Mouse (Mus musculus) liver, postnatal 0 days (tissue): ENCODE measurements at regions not wholly inside any gene's neighbourhood (a gene's known extent, or its start where the extent isn't known, plus 50 kb on each side); places are given as distances from the start of the nearest gene placed in this dataset.

Source experiments
- ATAC-seq: fragments of 200-750 bp; cut with Nextera tagmentation; 2 replicates; pipeline ENCODE4 v1.8.0; 2017; ENCODE audit warnings: mild to moderate bottlenecking, moderate library complexity
- DNase-seq: peaks from one replicate; pipeline ENCODE4 v3.0.0-alpha.2; 2016
- H3K27ac ChIP-seq: fragments of 300-500 bp; sonication (generic); 2 replicates; pipeline ENCODE4 v1.5.1; 2014; ENCODE audit warnings: antibody characterized with exemption, moderate library complexity, mild to moderate bottlenecking, low read depth
- H3K27me3 ChIP-seq: fragments of 300-500 bp; sonication (generic); 2 replicates; pipeline ENCODE4 v1.6.1; 2014; ENCODE audit warnings: low read length, control low read depth, mixed read lengths; ENCODE audit not compliant: insufficient read depth
- H3K36me3 ChIP-seq: fragments of 300-500 bp; sonication (generic); replicated peaks from 2 replicates; pipeline ENCODE4 v1.6.1; 2014; ENCODE audit warnings: mild to moderate bottlenecking, control low read depth, low read length, moderate library complexity, mixed read lengths; ENCODE audit not compliant: insufficient read depth
- H3K4me1 ChIP-seq: fragments of 300-500 bp; sonication (generic); 2 replicates; pipeline ENCODE4 v1.6.1; 2014; ENCODE audit warnings: antibody characterized with exemption, mild to moderate bottlenecking, control low read depth; ENCODE audit not compliant: insufficient read depth
- H3K4me2 ChIP-seq: fragments of 300-500 bp; sonication (generic); 2 replicates; pipeline ENCODE4 v1.6.1; 2014; ENCODE audit warnings: low read depth, mild to moderate bottlenecking, low read length, moderate library complexity, mixed read lengths
- H3K4me3 ChIP-seq: fragments of 300-500 bp; sonication (generic); 2 replicates; pipeline ENCODE4 v1.5.1; 2014; ENCODE audit warnings: low read depth, low read length
- H3K9ac ChIP-seq: fragments of 300-500 bp; sonication (generic); replicated peaks from 2 replicates; pipeline ENCODE4 v1.6.1; 2014; ENCODE audit warnings: mild to moderate bottlenecking, moderate library complexity
- H3K9me3 ChIP-seq: fragments of 300-500 bp; sonication (generic); 2 replicates; pipeline ENCODE4 v1.6.1; 2016; ENCODE audit warnings: mild to moderate bottlenecking, control low read depth, low read length, mixed read lengths
- CTCF ChIP-seq: sonication (generic); IDR thresholded peaks from 2 replicates; pipeline ENCODE4 v1.5.1; 2016; ENCODE audit warnings: antibody characterized with exemption, low read depth
- EP300 ChIP-seq: IDR thresholded peaks from 2 replicates; pipeline ENCODE4 v1.6.1; 2016; ENCODE audit warnings: antibody characterized with exemption, low read depth, mild to moderate bottlenecking
- WGBS: fragments of 180-500 bp; shearing (Covaris S2); extraction: QIAGEN DNeasy Blood & Tissue Kit; methylation state at CpG from one replicate; pipeline ENCODE4 v1.1.7; 2014; ENCODE audit not compliant: insufficient replicate concordance; 5-methylcytosine and 5-hydroxymethylcytosine counted together

DNA sequence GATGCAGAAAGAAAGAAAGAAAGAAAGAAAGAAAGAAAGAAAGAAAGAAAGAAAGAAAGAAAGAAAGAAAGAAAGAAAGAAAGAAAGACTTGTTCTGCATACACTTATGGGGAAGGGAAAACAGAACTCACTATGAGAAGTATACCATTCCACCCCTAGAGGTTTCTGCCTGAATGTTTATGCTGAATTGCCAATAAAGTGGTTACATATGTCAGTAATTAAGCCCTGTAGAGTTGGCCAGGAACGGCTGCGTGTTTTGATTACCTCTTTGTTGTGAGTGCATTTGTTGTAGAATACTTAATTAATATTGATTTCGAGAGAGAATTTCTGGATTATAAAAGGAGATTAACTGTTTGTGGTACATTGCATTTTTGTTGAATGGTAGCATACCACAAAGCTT lies 224.0 kb upstream of the Krr1 start:
- ATAC-seq (no peak), DNase-seq (no peak)
- WGBS, result 74% methylated on average over 3 of the region's 3 CpGs
- H3K27ac ChIP-seq, result no peak overlapping the region
- H3K27me3 ChIP-seq, result no peaks in the 10 kb centered on the region
- H3K9ac ChIP-seq, result no peak overlapping the region
- H3K9me3 ChIP-seq, result no peaks in the 10 kb centered on the region
- H3K4me2 ChIP-seq, result no peak overlapping the region
- no peak overlapping the region for H3K4me3 ChIP-seq
- H3K36me3 ChIP-seq, result no peaks in the 10 kb centered on the region
- TF ChIP-seq CTCF (no peak), EP300 (no peak)
- H3K4me1 ChIP-seq, result no peaks in the 10 kb centered on the region

DNA sequence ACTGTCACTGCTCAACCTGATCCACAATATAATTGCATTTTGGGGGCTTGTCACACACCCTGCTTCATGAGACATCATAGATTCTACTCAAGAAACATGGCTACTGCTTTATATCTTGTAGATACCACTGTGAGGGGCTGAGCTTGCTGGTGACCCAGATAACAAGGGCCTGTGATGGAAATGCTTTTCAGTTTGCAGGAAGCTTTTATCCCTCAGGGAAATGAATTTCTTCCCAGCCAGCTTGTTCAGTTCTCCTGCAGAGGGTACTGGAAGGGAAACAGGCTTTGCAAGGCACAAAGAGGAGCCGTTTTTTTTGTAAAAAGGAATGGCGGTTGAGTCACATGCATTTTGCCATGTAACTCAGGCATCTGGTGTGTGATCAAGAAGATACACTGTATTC lies 218.8 kb upstream of the Krr1 start:
- no peak for TF ChIP-seq CTCF
- TF ChIP-seq EP300, result no peak
- DNase-seq (no peak), ATAC-seq (no peak)
- Histone ChIP-seq H3K4me2 (no peak overlapping the region), H3K9me3 (no peaks in the 10 kb centered on the region), H3K4me3 (no peak overlapping the region), H3K36me3 (no peaks in the 10 kb centered on the region), H3K9ac (no peak overlapping the region), H3K4me1 (no peaks in the 10 kb centered on the region), H3K27me3 (no peaks in the 10 kb centered on the region), H3K27ac (no peak overlapping the region)
- 77% methylated on average over 2 of the region's 2 CpGs for WGBS

DNA sequence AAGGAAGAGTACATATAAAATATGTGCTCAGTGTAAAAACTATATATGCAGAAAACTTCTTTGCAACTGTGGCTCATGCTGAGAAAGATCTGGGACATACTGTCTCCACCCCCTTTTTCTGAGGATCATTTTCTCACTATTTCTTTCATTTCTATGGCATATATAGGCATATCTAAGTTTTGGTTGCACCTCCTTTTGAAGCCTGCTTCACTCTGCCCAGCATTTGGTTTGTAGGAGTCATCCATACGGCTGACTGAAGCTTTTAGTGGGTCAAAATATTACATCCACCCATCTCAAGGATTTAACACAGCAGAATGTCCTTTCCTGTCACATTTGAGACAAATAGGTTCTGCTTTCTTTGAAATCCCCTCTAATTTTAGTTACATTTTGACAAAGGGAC lies 216.5 kb upstream of the Krr1 start:
- 50% methylated on average over 1 of the region's 1 CpGs for WGBS
- no peak for DNase-seq
- H3K9me3 ChIP-seq, result no peaks in the 10 kb centered on the region
- no peaks in the 10 kb centered on the region for H3K4me1 ChIP-seq
- no peak overlapping the region for H3K9ac ChIP-seq
- no peak overlapping the region for H3K4me3 ChIP-seq
- TF ChIP-seq EP300, result no peak
- TF ChIP-seq CTCF, result no peak
- no peaks in the 10 kb centered on the region for H3K36me3 ChIP-seq
- H3K27me3 ChIP-seq, result no peaks in the 10 kb centered on the region
- peak overlapping the region; percentile 36; the same call in 1 of the 2 replicates for H3K27ac ChIP-seq
- ATAC-seq, result no peak
- peak overlapping the region; percentile 33; the same call in 1 of the 2 replicates for H3K4me2 ChIP-seq

DNA sequence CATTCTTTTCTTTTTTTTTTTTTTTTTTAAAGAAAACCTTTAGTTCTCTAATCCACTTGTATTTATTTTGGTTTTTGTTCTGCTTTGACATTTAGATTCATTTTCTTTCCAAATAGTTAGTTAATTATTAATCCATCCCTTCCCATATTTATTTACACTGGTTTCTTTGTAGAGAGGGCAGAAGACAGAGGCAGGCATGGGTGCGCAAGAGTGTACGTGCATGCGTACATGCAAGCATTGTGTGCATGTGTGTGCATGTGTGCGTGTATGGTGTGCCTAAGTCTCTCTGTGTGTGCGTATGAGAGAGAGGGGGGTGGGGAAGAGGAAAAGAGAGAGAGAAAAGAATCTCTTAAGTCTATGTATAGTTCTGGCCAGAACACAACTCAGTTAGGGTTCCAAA lies 215.9 kb upstream of the Krr1 start:
- H3K9me3 ChIP-seq, result no peaks in the 10 kb centered on the region
- TF ChIP-seq CTCF (no peak), EP300 (no peak)
- ATAC-seq (peak; percentile 72), DNase-seq (peak; percentile 20)
- peak overlapping the region; percentile 33; the same call in 1 of the 2 replicates for H3K4me2 ChIP-seq
- H3K27ac ChIP-seq, result peak overlapping the region; percentile 26; the same call in 1 of the 2 replicates
- no peaks in the 10 kb centered on the region for H3K27me3 ChIP-seq
- no peak overlapping the region for H3K9ac ChIP-seq
- no peaks in the 10 kb centered on the region for H3K36me3 ChIP-seq
- WGBS, result 52% methylated on average over 5 of the region's 5 CpGs
- no peaks in the 10 kb centered on the region for H3K4me1 ChIP-seq
- H3K4me3 ChIP-seq, result no peak overlapping the region

DNA sequence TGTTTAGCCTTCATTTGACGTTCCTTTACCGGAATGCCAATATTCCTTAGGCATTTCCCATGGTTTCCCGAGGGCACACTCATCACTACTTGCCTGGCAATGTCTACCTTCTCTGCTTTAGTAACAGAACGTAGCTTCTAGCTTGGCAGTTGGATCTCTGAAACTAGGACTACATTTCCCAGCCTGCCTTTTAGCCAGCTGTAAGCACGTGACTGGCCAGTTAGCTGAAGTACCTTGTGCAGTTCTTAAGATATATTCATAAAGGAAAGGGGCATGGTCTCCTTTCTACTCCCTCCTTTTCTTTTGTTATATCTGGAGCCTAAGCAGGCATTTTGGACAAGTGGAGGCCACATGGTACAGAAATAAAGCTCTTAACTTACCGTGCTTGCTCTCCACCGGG lies 214.8 kb upstream of the Krr1 start:
- Histone ChIP-seq H3K36me3 (no peaks in the 10 kb centered on the region), H3K4me2 (no peak overlapping the region), H3K4me3 (no peak overlapping the region), H3K27me3 (no peaks in the 10 kb centered on the region), H3K27ac (no peak overlapping the region), H3K4me1 (no peaks in the 10 kb centered on the region), H3K9me3 (no peaks in the 10 kb centered on the region), H3K9ac (no peak overlapping the region)
- no peak for DNase-seq
- 81% methylated on average over 7 of the region's 7 CpGs for WGBS
- ATAC-seq, result no peak
- TF ChIP-seq EP300 (no peak), CTCF (no peak)

DNA sequence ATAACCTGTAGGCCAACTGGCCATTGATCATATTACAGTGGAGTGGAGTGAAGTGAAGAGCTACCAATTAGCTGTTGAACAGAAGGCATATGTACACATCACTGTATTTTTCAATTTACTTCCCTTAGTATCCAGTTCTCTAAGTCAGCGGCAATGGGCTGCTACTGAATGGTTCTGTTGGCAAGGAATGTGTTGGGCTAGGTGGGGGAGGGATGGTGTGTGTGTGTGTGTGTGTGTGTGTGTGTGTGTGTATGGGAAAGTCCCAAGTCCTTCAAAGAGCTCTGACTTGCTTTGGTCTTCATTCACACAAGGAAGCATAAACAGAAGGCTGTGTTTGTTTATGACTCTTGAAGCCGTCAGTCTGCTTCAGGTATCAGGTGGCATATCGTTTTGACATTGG lies 213.0 kb upstream of the Krr1 start:
- Histone ChIP-seq H3K4me2 (no peak overlapping the region), H3K9ac (no peak overlapping the region), H3K27me3 (no peaks in the 10 kb centered on the region), H3K9me3 (no peaks in the 10 kb centered on the region), H3K36me3 (no peaks in the 10 kb centered on the region), H3K4me3 (no peak overlapping the region), H3K27ac (no peak overlapping the region), H3K4me1 (no peaks in the 10 kb centered on the region)
- WGBS, result 68% methylated on average over 3 of the region's 3 CpGs
- ATAC-seq, result no peak
- TF ChIP-seq EP300 (no peak), CTCF (no peak)
- DNase-seq, result no peak

DNA sequence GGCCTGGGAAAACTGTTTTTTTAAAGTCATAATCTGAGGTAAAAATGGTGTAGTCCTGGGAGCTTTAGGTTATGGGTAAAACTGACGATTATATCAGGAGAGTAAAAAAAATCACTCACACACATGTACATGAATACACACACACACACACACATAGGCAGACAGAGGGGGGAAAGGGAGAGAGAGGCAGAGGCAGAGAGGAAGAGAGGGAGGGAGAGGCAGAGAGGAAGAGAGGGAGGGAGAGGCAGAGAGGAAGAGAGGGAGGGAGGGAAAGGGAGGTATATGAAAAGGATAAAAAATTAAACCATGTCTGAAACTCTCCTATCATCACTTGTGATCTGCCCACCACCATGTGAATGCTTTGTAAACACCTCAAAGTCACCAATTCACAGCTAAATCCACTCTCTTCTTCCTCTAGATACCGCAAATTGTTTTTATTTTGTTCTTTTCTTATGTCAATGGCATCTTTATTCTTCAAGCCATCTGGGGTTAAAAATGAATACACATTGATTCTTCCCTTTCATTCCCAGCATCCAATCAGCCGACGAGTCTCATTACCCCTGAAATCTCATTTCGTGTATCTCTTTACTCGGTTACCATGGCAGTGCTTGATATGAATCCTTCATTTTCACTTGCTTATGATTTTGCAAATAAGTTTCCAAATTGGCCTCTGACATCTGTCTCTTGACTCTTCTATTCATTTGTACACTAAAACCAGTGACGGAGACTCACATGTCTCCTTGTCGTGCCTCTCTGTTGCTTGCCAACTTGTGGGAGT lies 209.5 kb upstream of the Krr1 start:
- no peak overlapping the region for H3K4me3 ChIP-seq
- TF ChIP-seq CTCF, result no peak
- no peak for TF ChIP-seq EP300
- H3K36me3 ChIP-seq, result no peaks in the 10 kb centered on the region
- H3K9ac ChIP-seq, result no peak overlapping the region
- H3K27ac ChIP-seq, result no peak overlapping the region
- H3K9me3 ChIP-seq, result no peaks in the 10 kb centered on the region
- 80% methylated on average over 8 of the region's 8 CpGs for WGBS
- H3K4me2 ChIP-seq, result no peak overlapping the region
- no peak for DNase-seq
- ATAC-seq, result no peak
- no peaks in the 10 kb centered on the region for H3K27me3 ChIP-seq
- no peaks in the 10 kb centered on the region for H3K4me1 ChIP-seq
